Mouse (Mus musculus): Measurements from ENCODE around the gene Cebpe. TPM values are rescaled to one million over a fixed set of nuclear protein-coding genes. Genes with fewer than 3 reads are reported as not detected.
A peak's percentile ranks its signal among the peaks of the same experiment; 100 is the strongest.

The Cebpe gene
- polyA plus RNA-seq, 1 experiment from 2014 or later: not detected

GRCm38 (mm10) chr14:54747942-54748917, 36.3 kb upstream of the Cebpe start:
- no peak for ATAC-seq (ENCODE audit: insufficient number of reproducible peaks, insufficient read depth, low FRiP score, low read depth)
- H3K27me3 ChIP-seq (ENCODE audit: control insufficient read depth, insufficient read depth, low read length): no peaks in the 10 kb centered on the region
- H3K27ac ChIP-seq (replicated peaks in 1 of 2; ENCODE audit: control insufficient read depth in 1 of 2, insufficient read depth in 1 of 2, low read depth in 2 of 2, low read length in 2 of 2): no peak overlapping the region
- no peak overlapping the region for H3K4me2 ChIP-seq (ENCODE audit: low read length)
- no peaks in the 10 kb centered on the region for H3K9me3 ChIP-seq (ENCODE audit: control insufficient read depth, low read length)
- H3K36me3 ChIP-seq (ENCODE audit: control insufficient read depth, insufficient read depth, low read length): no peaks in the 10 kb centered on the region
- no peak overlapping the region for H3K4me3 ChIP-seq (ENCODE audit: control insufficient read depth in 1 of 2, insufficient read depth in 1 of 2, low read depth in 1 of 2, low read length in 2 of 2)
- 78% methylated on average over 16 of the region's 16 CpGs for WGBS
- peaks cover 8 to 17% of the 10 kb centered on the region in 2 experiments; a peak in 3 of 4 replicates for H3K4me1 ChIP-seq (ENCODE audit: control insufficient read depth in 2 of 2, insufficient read depth in 2 of 2, low read length in 2 of 2)
- no peak overlapping the region for H3K9ac ChIP-seq (ENCODE audit: low read length)

DNA sequence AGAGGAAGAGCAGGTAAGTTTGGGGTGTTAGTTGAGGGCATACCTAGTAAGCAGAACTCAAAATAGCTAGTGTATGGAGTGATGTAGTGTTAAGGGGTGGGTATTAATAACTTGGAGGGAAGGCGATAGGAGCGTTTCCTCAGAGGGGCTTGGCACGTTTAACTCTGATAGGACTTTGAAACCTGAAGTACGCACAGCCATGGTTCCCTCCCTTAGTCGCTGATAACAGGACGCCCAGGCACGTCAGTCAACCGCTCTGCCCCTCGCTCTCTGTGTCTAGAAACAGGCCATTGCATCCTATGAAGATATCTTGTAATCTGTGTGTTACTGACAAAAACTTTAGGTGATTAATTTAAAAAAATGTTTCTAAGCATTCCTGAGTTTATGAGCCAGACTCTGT, 34.1 kb upstream of the Cebpe start:
- no peak for ATAC-seq (ENCODE audit: insufficient number of reproducible peaks, insufficient read depth, low FRiP score, low read depth)
- no peak overlapping the region for H3K9ac ChIP-seq (ENCODE audit: low read length)
- H3K4me1 ChIP-seq (ENCODE audit: control insufficient read depth in 2 of 2, insufficient read depth in 2 of 2, low read length in 2 of 2): peaks cover 16 to 28% of the 10 kb centered on the region in 2 experiments
- 29% methylated on average over 9 of the region's 9 CpGs for WGBS
- no peak overlapping the region for H3K4me3 ChIP-seq (ENCODE audit: control insufficient read depth in 1 of 2, insufficient read depth in 1 of 2, low read depth in 1 of 2, low read length in 2 of 2)
- H3K4me2 ChIP-seq (ENCODE audit: low read length): no peak overlapping the region
- no peaks in the 10 kb centered on the region for H3K27me3 ChIP-seq (ENCODE audit: control insufficient read depth, insufficient read depth, low read length)
- H3K9me3 ChIP-seq (ENCODE audit: control insufficient read depth, low read length): no peaks in the 10 kb centered on the region
- H3K36me3 ChIP-seq (ENCODE audit: control insufficient read depth, insufficient read depth, low read length): no peaks in the 10 kb centered on the region
- no peak overlapping the region for H3K27ac ChIP-seq (replicated peaks in 1 of 2; ENCODE audit: control insufficient read depth in 1 of 2, insufficient read depth in 1 of 2, low read depth in 2 of 2, low read length in 2 of 2)

GRCm38 (mm10) chr14:54744473-54744872, 32.5 kb upstream of the Cebpe start:
- peaks cover 16 to 28% of the 10 kb centered on the region in 2 experiments for H3K4me1 ChIP-seq (ENCODE audit: control insufficient read depth in 2 of 2, insufficient read depth in 2 of 2, low read length in 2 of 2)
- no peak overlapping the region for H3K9ac ChIP-seq (ENCODE audit: low read length)
- no peaks in the 10 kb centered on the region for H3K36me3 ChIP-seq (ENCODE audit: control insufficient read depth, insufficient read depth, low read length)
- H3K9me3 ChIP-seq (ENCODE audit: control insufficient read depth, low read length): no peaks in the 10 kb centered on the region
- 30% methylated on average over 8 of the region's 8 CpGs for WGBS
- no peak overlapping the region for H3K4me3 ChIP-seq (ENCODE audit: control insufficient read depth in 1 of 2, insufficient read depth in 1 of 2, low read depth in 1 of 2, low read length in 2 of 2)
- H3K27me3 ChIP-seq (ENCODE audit: control insufficient read depth, insufficient read depth, low read length): no peaks in the 10 kb centered on the region
- ATAC-seq (ENCODE audit: insufficient number of reproducible peaks, insufficient read depth, low FRiP score, low read depth): no peak
- H3K27ac ChIP-seq (replicated peaks in 1 of 2; ENCODE audit: control insufficient read depth in 1 of 2, insufficient read depth in 1 of 2, low read depth in 2 of 2, low read length in 2 of 2): no peak overlapping the region
- H3K4me2 ChIP-seq (ENCODE audit: low read length): peak overlapping the region; percentile 4; the same call in 1 of the 2 replicates

GRCm38 (mm10) chr14:54742375-54742774, 30.4 kb upstream of the Cebpe start:
- Histone ChIP-seq H3K27ac (replicated peaks in 1 of 2; ENCODE audit: control insufficient read depth in 1 of 2, insufficient read depth in 1 of 2, low read depth in 2 of 2, low read length in 2 of 2) (no peak overlapping the region), H3K9me3 (ENCODE audit: control insufficient read depth, low read length) (no peaks in the 10 kb centered on the region), H3K4me1 (ENCODE audit: control insufficient read depth in 2 of 2, insufficient read depth in 2 of 2, low read length in 2 of 2) (peaks cover 19 to 24% of the 10 kb centered on the region in 2 experiments), H3K4me2 (ENCODE audit: low read length) (no peak overlapping the region), H3K9ac (ENCODE audit: low read length) (no peak overlapping the region), H3K27me3 (ENCODE audit: control insufficient read depth, insufficient read depth, low read length) (no peaks in the 10 kb centered on the region), H3K36me3 (ENCODE audit: control insufficient read depth, insufficient read depth, low read length) (no peaks in the 10 kb centered on the region), H3K4me3 (ENCODE audit: control insufficient read depth in 1 of 2, insufficient read depth in 1 of 2, low read depth in 1 of 2, low read length in 2 of 2) (no peak overlapping the region)
- no peak for ATAC-seq (ENCODE audit: insufficient number of reproducible peaks, insufficient read depth, low FRiP score, low read depth)
- WGBS: 58% methylated on average over 2 of the region's 2 CpGs

GRCm38 (mm10) chr14:54741721-54742120, 29.7 kb upstream of the Cebpe start:
- H3K9ac ChIP-seq (ENCODE audit: low read length): no peak overlapping the region
- no peak overlapping the region for H3K27ac ChIP-seq (replicated peaks in 1 of 2; ENCODE audit: control insufficient read depth in 1 of 2, insufficient read depth in 1 of 2, low read depth in 2 of 2, low read length in 2 of 2)
- H3K4me1 ChIP-seq (ENCODE audit: control insufficient read depth in 2 of 2, insufficient read depth in 2 of 2, low read length in 2 of 2): peaks cover 23 to 28% of the 10 kb centered on the region in 2 experiments
- H3K4me3 ChIP-seq (ENCODE audit: control insufficient read depth in 1 of 2, insufficient read depth in 1 of 2, low read depth in 1 of 2, low read length in 2 of 2): no peak overlapping the region
- ATAC-seq (ENCODE audit: insufficient number of reproducible peaks, insufficient read depth, low FRiP score, low read depth): no peak
- no peak overlapping the region for H3K4me2 ChIP-seq (ENCODE audit: low read length)
- no peaks in the 10 kb centered on the region for H3K9me3 ChIP-seq (ENCODE audit: control insufficient read depth, low read length)
- WGBS: 80% methylated on average over 6 of the region's 6 CpGs
- no peaks in the 10 kb centered on the region for H3K36me3 ChIP-seq (ENCODE audit: control insufficient read depth, insufficient read depth, low read length)
- H3K27me3 ChIP-seq (ENCODE audit: control insufficient read depth, insufficient read depth, low read length): no peaks in the 10 kb centered on the region

DNA sequence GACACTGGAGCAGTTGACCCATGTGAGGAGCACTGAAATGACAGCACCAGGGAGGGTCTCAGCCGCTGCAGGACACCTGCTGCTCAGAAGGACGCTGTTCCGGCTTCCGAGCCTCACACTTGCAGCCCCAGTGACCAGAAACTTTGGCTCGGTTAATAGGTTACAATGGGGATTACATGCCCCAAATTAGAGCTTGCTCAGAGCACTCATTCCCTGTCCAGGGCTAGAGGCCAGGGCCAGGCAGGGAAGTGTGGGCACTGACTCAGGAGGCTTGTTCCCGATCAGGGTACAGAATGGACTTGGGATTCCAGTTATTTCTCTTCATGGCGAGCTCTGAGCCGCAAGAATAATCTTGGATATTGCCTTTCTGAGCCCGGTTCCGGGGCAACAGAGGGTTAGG, 25.7 kb upstream of the Cebpe start:
- WGBS: 82% methylated on average over 10 of the region's 10 CpGs

GRCm38 (mm10) chr14:54736555-54737552, 24.9 kb upstream of the Cebpe start:
- H3K27ac ChIP-seq (replicated peaks in 1 of 2; ENCODE audit: control insufficient read depth in 1 of 2, insufficient read depth in 1 of 2, low read depth in 2 of 2, low read length in 2 of 2): no peak overlapping the region
- no peak for ATAC-seq (ENCODE audit: insufficient number of reproducible peaks, insufficient read depth, low FRiP score, low read depth)
- no peak overlapping the region for H3K4me2 ChIP-seq (ENCODE audit: low read length)
- 44% methylated on average over 14 of the region's 14 CpGs for WGBS
- H3K9ac ChIP-seq (ENCODE audit: low read length): no peak overlapping the region
- no peaks in the 10 kb centered on the region for H3K36me3 ChIP-seq (ENCODE audit: control insufficient read depth, insufficient read depth, low read length)
- H3K4me1 ChIP-seq (ENCODE audit: control insufficient read depth in 2 of 2, insufficient read depth in 2 of 2, low read length in 2 of 2): peaks cover 11 to 12% of the 10 kb centered on the region in 2 experiments
- H3K4me3 ChIP-seq (ENCODE audit: control insufficient read depth in 1 of 2, insufficient read depth in 1 of 2, low read depth in 1 of 2, low read length in 2 of 2): no peak overlapping the region
- no peaks in the 10 kb centered on the region for H3K9me3 ChIP-seq (ENCODE audit: control insufficient read depth, low read length)
- no peaks in the 10 kb centered on the region for H3K27me3 ChIP-seq (ENCODE audit: control insufficient read depth, insufficient read depth, low read length)

More for the DNA sequence above, 25.7 kb upstream of the Cebpe start:
- H3K4me2 ChIP-seq (ENCODE audit: low read length): no peak overlapping the region
- no peak overlapping the region for H3K4me3 ChIP-seq (ENCODE audit: control insufficient read depth in 1 of 2, insufficient read depth in 1 of 2, low read depth in 1 of 2, low read length in 2 of 2)
- H3K4me1 ChIP-seq (ENCODE audit: control insufficient read depth in 2 of 2, insufficient read depth in 2 of 2, low read length in 2 of 2): peaks cover 18% of the 10 kb centered on the region in 2 experiments
- no peaks in the 10 kb centered on the region for H3K36me3 ChIP-seq (ENCODE audit: control insufficient read depth, insufficient read depth, low read length)
- no peak overlapping the region for H3K9ac ChIP-seq (ENCODE audit: low read length)
- H3K27ac ChIP-seq (replicated peaks in 1 of 2; ENCODE audit: control insufficient read depth in 1 of 2, insufficient read depth in 1 of 2, low read depth in 2 of 2, low read length in 2 of 2): no peak overlapping the region
- no peak for ATAC-seq (ENCODE audit: insufficient number of reproducible peaks, insufficient read depth, low FRiP score, low read depth)
- no peaks in the 10 kb centered on the region for H3K27me3 ChIP-seq (ENCODE audit: control insufficient read depth, insufficient read depth, low read length)
- no peaks in the 10 kb centered on the region for H3K9me3 ChIP-seq (ENCODE audit: control insufficient read depth, low read length)
